Mouse (Mus musculus): ENCODE data around the gene Tgm1.

GRCm38 (mm10) chr14:55747051-55747847, 33.5 kb upstream of the Tgm1 start:
- TF ChIP-seq POLR2A (IDR thresholded peaks at IDR 0.05; ENCODE audit: borderline replicate concordance, extremely low read depth, insufficient read depth, insufficient read length, poor library complexity, severe bottlenecking) (no peak), CTCF (IDR thresholded peaks at IDR 0.05; ENCODE audit: borderline replicate concordance, extremely low read depth, insufficient read depth, insufficient read length) (no peak)
